Mouse (Mus musculus) lung, adult 2 months (tissue): ENCODE results near the gene Samd11. TPM values are rescaled to one million over a fixed set of nuclear protein-coding genes. Genes with fewer than 3 reads are reported as not detected.

Source experiments
- DNase-seq: peaks from one replicate; pipeline ENCODE4 v3.0.0; 2022
- H3K4me1 ChIP-seq: fragments of 200-500 bp; 2 replicates; pipeline ENCODE4 v1.6.1; 2011; ENCODE audit warnings: low read length; ENCODE audit not compliant: control insufficient read depth, insufficient read depth
- H3K4me3 ChIP-seq: fragments of 200-500 bp; replicated peaks from 2 replicates; pipeline ENCODE3; 2011; ENCODE audit warnings: low read depth, mild to moderate bottlenecking, control low read depth, low read length; ENCODE audit errors: extremely low read depth
- CTCF ChIP-seq: fragments of 200-500 bp; IDR thresholded peaks from 2 replicates; pipeline ENCODE4 v1.5.1; 2011; ENCODE audit warnings: mild to moderate bottlenecking, low read length, control low read depth; ENCODE audit not compliant: insufficient read depth
- POLR2A ChIP-seq: fragments of 200-500 bp; IDR thresholded peaks from 2 replicates; pipeline ENCODE4 v1.6.1; 2011; ENCODE audit warnings: low read depth, mild to moderate bottlenecking, control low read depth, low read length, borderline replicate concordance; ENCODE audit errors: extremely low read depth
- WGBS: fragments of 180-500 bp; shearing (Covaris S2); methylation state at CpG from one replicate; pipeline ENCODE4 v1.1.7; 2018; 5-methylcytosine and 5-hydroxymethylcytosine counted together
- polyA plus RNA-seq: library from polyadenylated mRNA; depleted of rRNA; stranded (reverse); fragments of >200 nt; gene quantifications from 2 replicates; pipeline ENCODE4 v1.2.3, GENCODE M21; 2012; rRNA removed

The Samd11 gene
- 0.22 and 2.9 TPM in 2 replicates for polyA plus RNA-seq

DNA sequence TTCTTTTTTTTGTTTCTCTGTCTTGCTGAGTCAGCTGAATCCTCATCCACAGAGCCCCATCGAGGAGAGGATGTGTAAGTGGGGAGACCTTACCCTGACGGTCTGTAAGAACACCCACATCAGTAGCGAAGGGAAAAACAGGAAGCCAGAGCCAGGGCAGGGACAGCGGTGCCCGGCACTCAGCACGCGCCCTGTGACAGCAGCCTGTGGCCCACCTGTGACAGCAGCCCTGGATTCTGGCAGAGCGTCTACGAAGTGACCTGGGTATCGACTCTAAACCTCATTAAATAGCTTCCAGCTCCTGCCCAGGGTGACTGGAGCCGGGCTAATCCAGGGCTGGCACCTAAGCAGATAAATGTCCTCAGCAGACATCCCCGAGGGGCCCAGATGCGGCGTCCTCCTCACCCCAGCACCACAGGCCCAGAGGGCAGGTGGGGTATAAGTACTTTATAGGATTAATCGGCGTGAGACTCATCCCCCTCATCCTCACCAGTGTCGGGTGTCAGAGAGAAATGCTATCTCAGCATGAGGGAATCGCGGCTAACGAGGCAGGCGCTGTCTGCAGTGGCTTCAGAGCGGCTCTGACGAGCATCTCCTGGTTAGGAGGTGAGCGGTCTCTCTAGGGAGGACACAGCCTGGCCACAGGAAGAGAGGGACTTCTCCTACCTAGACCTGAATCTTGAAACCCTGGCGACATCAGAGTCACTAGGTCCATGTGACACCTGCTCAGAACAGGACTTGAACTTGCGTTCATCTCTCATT, at the start of gene Samd11:
Gene Samd11, minus strand, starts transcription at position 580 of the 762 bp plus-strand sequence.
- TF ChIP-seq POLR2A (no peak), CTCF (no peak)
- Histone ChIP-seq H3K4me3 (no peak within 1 kb of the TSS), H3K4me1 (peaks cover 7% of the 10 kb centered on the region)
- no peak for DNase-seq
- WGBS: 12% methylated on average over 26 of the region's 26 CpGs

DNA sequence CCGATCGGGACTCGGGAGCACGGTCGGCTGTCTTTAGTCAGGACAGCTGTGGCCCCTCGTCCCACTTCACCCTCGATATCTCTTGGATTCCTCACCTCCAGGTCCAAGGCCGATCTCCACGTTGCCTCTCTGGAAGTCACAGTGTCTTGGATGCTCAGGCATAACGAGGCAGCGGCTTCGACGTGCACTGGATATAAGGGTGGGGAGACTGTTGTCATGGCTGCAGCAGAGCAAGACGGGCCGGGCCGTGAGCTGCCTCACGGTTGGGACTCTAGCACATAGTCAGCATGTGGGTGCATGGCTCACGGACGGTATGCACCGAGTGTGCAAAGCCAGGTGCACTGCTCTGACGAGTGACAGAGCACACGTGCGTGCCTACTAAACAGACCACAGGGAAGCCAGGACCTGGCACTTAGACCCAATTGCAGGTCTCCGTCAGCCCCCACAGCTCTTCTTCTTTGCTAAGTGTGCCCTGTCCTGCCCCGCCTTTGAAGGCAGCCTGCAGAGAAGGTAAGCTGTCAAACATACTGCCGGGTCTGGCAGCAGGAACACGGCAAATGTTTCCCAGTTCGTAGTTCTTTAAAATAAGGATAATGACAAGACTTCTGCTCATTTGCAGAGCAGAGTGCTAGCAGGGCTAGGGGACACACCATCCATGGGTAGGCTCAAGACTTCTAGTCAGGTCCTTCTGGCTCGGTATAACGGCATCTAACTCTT, 938 bp downstream of the Samd11 start:
- 5% methylated on average over 30 of the region's 30 CpGs for WGBS
- DNase-seq: no peak
- Histone ChIP-seq H3K4me1 (peaks cover 7% of the 10 kb centered on the region), H3K4me3 (no peak overlapping the region)
- TF ChIP-seq POLR2A (no peak), CTCF (no peak)

DNA sequence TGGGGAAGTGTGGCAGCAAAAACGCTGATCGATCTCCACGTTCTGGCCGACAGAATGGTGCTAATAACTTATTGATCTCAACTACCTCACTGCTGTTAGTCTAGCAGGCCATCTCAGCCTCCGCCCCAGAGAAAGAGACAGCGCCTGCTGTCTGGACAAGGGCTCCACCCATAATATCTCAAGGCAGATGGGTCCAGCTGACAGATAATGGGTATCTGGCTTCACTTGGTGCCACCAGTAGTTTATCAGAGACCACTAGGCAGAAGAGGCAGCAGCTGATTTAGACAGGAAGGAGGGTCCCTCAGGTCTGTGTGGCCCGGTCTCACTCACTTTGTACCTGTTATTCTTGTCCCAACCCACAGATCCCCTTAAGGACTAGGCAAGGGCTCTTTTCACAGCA, 2.4 kb downstream of the Samd11 start:
- 51% methylated on average over 7 of the region's 7 CpGs for WGBS
- H3K4me1 ChIP-seq: peaks cover 7% of the 10 kb centered on the region
- no peak for DNase-seq
- no peak for TF ChIP-seq POLR2A
- no peak for TF ChIP-seq CTCF
- no peak overlapping the region for H3K4me3 ChIP-seq

DNA sequence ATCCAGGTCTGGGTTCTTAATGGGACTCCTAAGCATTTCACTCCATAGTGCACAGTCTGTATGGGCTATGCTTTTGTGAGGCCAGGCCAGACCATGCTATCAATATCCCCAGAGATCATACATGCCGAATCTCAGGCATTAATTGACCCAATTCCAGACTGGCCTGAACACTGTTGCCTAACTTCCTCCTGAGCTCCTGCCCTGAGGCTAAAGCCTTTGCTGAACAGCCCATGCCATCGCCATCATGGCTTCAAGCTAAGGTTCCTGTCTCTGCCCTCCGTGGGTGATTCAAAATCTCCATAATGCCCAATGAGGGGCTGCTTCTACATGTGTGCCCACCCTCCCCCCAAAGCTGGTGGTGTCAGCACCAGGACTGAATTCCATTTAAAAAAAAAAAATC, 2.8 kb downstream of the Samd11 start:
- Histone ChIP-seq H3K4me3 (no peak overlapping the region), H3K4me1 (peaks cover 7% of the 10 kb centered on the region)
- WGBS: 41% methylated on average over 3 of the region's 3 CpGs
- no peak for DNase-seq
- no peak for TF ChIP-seq POLR2A

DNA sequence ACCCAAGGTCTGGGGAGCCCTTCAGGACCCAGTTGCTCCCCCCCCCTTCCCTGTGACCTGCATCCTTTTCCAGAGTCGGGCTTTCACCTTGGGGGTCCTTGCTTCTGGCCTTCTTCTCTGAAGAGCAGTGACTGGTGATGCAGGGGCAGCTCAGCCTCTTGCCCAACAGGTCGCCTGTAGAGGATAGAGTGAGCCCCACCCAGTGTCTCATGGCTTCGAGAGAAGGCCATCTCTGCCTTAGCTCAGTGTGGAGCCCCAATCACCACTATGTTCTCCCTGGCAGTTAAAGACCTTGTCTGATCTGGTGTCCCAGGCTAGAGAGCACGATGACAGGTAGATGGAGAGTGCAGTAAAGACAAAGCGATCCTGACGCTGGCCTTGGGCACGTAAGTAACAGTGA, 3.3 kb downstream of the Samd11 start:
- Histone ChIP-seq H3K4me3 (no peak overlapping the region), H3K4me1 (peaks cover 7% of the 10 kb centered on the region)
- no peak for DNase-seq
- TF ChIP-seq POLR2A (no peak), CTCF (no peak)
- 32% methylated on average over 7 of the region's 7 CpGs for WGBS

DNA sequence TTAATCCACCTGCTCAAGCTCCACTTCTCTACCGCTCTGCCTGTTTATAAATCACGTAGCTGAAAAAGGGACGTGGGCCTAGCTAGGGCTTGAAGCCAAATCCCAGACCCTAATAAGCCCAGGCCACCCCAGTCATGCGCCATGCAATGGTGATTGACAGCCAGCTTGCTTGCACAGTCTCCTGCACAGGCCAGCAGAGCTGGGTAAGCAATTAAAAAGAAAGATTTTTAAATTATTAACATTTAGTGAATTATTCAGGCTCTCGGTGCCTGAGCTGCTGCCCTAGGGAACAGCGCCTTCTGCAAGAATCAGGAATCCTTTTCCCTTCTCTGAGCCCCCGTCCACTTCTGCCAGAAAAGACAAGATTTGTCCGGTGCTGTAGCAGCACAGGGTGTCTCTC, 4.4 kb downstream of the Samd11 start:
- 61% methylated on average over 8 of the region's 8 CpGs for WGBS
- no peak for TF ChIP-seq POLR2A
- no peak for TF ChIP-seq CTCF
- Histone ChIP-seq H3K4me3 (no peak overlapping the region), H3K4me1 (peaks cover 7% of the 10 kb centered on the region)
- DNase-seq: no peak

DNA sequence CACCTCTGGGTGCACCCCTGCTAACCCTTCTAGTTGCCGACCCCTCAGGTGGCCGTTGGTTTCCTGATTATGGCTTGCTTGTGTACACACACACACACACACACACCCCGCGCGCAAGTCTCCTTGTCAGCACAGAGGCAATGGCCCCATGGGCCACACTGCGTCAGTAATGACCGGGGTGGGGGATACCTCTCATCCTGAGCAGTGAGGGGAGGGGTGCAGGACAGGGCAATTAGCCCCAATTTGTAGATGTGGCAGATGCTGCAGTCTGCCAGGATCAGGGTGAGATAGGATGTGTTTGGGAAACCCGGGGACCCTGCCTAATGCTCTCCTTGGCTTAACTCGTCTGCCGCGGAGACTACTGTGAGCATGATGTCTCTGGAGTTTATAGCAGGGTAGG, 5.9 kb downstream of the Samd11 start:
- no peak for TF ChIP-seq POLR2A
- TF ChIP-seq CTCF: no peak
- 62% methylated on average over 11 of the region's 11 CpGs for WGBS
- DNase-seq: no peak
- H3K4me1 ChIP-seq: peaks cover 4% of the 10 kb centered on the region
- H3K4me3 ChIP-seq: no peak overlapping the region

DNA sequence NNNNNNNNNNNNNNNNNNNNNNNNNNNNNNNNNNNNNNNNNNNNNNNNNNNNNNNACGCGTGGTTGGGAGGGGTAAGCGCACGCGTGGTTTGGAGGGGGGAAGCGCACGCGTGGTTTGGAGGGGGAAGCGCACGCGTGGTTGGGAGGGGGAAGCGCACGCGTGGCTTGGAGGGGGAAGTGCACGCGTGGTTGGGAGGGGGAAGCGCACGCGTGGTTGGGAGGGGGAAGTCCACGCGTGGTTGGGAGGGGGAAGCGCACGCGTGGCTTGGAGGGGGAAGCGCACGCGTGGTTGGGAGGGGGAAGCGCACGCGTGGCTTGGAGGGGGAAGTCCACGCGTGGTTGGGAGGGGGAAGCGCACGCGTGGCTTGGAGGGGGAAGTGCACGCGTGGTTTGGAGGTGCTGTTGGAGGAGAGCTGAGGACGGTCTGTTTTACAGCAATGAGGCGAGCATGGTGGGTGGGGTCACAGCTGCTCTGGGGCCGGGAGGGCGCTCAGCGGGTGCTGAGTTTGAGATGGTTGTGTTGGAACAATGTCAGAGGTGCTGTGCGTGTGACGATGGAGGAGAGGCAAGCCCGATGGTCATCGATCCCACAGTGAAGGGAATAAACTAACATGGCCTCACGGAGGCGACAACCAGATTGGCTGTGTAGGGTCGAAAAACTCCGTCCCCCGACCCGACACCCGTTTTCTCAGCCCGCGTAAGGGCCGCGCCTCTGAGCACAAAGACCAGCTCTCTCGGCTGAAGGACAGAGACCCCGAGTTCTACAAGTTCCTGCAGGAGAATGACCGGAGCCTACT, 18.6 kb downstream of the Samd11 start:
- WGBS: 24% methylated on average over 58 of the region's 60 CpGs
- no peak for TF ChIP-seq CTCF
- no peak for TF ChIP-seq POLR2A
- H3K4me3 ChIP-seq: no peak overlapping the region
- DNase-seq: no peak
- H3K4me1 ChIP-seq: peaks cover 6% of the 10 kb centered on the region

DNA sequence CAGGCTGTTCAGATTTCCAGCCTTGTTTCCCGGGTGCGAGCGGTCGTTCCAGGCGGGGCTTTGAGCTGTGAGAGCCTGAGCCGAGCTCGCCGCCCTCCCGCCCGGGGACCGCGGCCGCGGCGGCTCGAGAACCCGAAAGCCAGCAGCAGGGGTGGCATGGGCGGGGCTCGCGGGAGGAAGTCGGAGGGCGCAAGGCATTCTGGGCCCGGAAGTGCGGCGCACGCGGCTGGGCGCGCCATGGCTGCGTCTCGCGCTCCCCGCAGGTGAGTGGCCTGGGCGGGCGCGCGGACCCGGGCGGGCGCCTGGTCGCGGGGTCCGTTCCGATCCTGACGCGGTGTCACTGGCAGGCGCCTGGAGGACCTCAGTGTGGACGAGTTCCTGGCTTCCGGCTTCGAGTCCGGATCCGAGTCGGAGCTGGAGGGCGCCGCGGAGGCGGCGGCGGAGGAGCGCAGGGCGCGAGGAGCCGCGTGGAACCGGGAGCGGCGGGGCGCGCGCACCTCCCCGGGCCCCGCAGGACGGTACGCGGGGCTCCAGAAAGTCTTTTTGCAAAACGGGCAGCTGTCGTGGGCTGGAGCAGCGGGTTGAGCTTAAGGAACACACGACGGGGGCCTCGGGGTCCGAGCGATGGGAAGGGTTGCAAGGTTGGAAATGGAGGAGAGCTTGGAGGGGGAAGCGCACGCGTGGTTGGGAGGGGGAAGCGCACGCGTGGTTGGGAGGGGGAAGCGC, 19.5 kb downstream of the Samd11 start, which contains the start of gene Noc2l:
Gene Noc2l, plus strand, starts transcription at position 203 of the 726 bp plus-strand sequence.
- peak; percentile 87 for DNase-seq

More for the DNA sequence above, 19.5 kb downstream of the Samd11 start, which contains the start of gene Noc2l:
- under 1% methylated on average over 90 of the region's 90 CpGs for WGBS
- TF ChIP-seq CTCF: no peak
- peak; percentile 76; the same call in 1 of the 2 replicates for TF ChIP-seq POLR2A
- Histone ChIP-seq H3K4me3 (peak within 1 kb of the TSS; percentile 83), H3K4me1 (peaks cover 6% of the 10 kb centered on the region)
